Mouse (Mus musculus): ENCODE data around the gene Bst1.
A peak's percentile ranks its signal among the peaks of the same experiment; 100 is the strongest.

The Bst1 gene

DNA sequence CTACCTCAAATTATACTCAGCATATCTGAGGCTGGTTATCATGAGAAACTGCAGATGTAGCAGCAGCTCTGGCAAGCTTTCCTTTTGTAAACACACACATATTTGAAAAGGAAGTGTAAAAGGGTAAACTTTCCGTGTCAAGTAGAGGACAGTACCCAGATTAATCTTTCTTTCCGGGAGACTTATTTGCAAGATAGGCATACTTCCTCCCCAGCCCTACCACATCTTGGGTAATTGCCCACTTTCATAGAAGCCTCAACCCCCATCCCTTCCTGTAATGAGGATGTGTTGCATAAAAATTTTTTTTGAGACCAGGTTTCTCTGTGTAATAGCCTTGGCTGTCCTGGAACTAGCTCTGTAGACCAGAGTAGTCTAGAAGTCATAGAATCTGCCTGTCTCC lies 37.1 kb downstream of the Bst1 start:
- ATAC-seq (ENCODE audit: low TSS enrichment): no peak

DNA sequence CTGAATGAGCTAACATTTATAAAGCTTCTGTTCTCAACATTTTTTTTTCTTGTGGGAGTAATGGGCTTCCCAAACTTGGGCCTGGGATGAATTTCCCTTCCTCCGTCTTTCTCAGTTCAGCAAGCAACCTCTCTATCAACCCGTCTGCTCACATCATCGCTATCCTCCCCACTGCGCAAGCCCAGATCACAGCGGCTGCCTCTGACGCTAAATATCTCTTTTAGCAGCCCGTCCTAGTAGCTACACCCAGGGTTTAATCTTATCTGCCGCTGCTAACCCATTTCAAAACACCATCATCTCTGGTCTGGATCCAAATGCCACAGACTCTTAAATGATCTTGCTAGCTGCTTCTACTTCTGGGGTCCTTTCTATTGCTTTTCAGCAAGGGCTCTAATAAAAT lies 41.0 kb downstream of the Bst1 start:
- no peak for ATAC-seq (ENCODE audit: low TSS enrichment)

DNA sequence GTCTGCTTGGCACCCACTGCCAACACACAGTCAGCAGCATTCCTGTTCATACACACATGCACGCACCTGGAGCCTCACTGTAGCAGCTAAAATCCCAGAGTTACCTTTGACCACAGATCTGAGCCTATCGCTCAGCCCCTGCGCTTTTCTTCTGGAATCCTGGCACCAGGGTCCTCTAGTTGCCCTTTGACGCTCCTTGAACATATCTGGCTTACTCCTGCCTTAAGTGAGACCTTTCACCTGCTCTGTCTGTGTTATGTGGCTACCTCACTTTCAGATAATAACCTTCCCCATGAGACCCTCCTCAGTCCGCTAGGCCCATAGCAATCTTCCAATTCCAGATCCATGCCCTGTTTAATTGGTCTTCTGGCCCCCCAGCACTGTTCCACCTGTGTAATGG lies 41.4 kb downstream of the Bst1 start:
- no peak for ATAC-seq (ENCODE audit: low TSS enrichment)

DNA sequence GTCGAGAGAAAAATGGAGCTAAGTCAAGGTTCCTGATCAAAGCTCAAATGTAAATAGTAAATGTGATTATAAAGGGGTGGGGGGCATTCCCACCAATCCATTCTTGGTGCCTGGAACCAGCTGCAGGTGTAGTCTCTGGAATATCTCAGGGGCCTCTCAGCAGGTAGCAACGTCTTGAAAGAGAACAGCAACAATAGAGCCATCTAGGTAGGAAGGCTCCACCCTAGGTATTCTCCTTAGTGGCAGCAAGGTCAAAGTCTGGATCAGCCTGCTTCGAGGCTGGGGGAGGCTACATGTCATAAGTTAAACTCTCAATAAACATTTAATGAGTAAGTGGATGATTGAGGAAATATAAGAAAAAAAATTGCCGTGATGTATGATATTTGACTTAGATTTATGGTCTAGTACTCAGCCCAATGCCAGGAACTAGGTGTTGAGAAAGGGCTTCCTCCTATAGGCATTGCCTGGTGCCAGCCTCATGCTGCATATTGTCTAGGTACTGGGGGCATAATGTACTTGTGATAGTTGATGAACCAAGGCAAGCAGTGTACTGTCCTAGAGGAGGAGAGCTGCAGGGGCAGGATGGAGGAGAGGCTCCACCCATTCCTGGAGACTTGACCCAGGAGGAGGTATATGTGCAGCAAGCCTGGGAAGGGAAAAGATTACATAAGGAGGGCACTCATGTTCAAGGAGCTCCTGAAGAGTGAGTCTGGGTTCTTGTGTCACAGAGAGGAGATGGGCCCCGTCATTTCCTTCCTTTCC lies 42.2 kb downstream of the Bst1 start:
- no peak for ATAC-seq (ENCODE audit: low TSS enrichment)

DNA sequence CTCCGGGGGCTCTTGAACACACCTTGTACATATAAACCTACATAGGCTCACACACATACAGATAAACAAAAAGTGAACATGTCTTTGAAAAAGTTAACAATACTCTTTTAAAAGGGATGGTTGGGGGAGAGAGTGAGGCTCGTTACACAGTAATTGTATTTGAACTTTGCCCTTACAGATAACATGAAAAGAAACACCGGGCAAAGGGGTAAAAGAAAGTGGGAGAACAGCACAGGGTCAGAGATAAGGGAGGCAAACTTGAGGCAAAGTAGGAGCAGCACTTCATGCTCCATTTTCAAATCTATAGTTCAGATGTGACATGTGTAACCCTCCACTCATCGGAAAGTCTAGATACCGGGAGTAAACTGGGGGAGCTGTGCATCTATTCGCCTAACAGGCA lies 45.0 kb downstream of the Bst1 start:
- ATAC-seq (ENCODE audit: low TSS enrichment): no peak

DNA sequence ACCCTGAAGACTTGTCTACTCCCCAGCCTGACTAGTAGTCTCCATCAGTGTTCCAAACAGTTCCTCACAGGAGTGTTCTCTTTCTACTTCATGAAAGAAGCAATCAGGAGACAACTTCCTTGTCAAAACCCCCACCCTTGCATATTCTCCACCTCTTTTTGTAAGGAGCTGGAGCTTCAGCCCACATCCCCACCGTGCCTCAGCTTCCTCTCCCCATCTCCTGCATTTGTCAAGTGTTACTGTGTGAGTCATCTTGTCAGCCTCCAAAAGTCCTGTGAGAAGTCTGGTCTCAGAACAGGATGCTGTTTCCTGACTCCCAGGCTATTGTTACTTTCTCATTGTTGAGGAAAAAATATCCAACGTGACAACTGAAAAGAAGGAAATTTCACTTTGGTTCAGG lies 46.6 kb downstream of the Bst1 start:
- peak; percentile 88 for ATAC-seq (ENCODE audit: low TSS enrichment)

DNA sequence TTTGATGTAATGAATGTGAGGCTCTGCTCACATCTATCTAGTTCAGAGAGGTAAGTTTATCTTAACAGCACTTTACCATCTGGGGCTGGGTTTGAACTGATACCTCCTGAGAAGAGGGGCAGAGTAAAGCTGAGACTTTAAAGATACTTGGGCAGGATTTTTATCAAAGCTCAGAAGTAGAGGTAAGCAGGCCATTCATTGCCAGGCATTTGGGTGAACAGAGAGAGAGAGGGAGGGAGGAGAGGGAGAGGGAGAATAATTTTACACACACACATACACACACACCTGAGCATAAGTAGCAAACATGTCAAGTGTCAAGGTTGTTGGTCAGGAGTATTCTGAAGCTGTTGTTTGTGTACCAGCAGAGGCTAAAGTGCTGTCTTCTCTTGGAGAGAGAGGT lies 49.6 kb downstream of the Bst1 start, which contains the start of gene Cd38:
TSS of gene Cd38 (plus strand) at position 301 of the 400 bp plus-strand sequence.
- ATAC-seq (ENCODE audit: low TSS enrichment): no peak

DNA sequence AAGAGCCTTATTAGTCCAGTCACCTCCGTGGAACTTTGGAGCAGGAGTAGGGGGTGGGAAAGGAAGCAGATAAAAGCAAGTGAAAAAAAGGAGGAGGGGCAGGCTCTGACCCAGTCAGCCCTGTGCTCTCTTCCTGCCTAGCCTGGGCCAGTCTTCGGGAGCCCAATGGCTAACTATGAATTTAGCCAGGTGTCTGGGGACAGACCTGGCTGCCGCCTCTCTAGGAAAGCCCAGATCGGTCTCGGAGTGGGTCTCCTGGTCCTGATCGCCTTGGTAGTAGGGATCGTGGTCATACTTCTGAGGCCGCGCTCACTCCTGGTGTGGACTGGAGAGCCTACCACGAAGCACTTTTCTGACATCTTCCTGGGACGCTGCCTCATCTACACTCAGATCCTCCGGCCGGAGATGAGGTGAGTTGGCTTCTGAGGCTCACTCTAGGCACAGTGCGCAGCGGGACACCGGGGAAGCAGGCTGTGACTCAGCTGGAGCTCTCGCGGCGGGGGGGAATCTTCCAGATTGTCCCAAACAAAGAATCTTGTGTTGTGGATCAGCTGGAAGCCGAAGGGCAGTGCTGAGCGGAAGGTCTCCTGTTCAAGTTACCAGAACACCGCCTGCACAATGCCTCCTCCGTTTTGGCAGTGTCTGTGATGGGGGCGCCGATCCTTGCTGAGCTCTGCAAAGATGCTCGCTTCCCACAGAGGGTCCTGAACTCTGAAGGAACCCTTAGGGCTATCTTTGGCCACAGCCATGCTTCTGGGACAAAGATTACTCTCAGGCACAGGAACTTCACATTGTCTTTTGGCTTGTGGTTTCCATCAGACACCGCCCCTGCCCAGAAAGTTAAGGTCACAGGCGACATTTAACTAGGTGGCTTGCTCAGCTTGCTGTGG lies 50.3 kb downstream of the Bst1 start:
- peak; percentile 47 for ATAC-seq (ENCODE audit: low TSS enrichment)

DNA sequence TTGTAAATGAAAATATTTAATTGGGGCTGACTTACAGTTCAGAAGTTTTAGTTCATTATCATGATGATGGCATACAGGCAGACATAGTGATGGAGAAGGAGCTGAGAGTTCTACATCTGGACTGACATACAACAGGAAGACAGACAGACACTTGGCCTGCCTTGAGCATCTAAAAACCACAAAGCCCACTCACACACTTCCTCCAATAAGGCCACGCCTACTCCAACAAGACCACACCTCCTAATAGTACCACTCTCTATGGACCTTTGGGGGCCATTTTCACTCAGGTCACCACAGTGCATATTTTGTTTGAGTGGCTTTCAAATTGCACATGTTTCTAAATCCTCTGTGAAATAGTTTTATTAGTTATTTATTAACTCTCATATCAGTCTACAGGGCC lies 53.2 kb downstream of the Bst1 start:
- no peak for ATAC-seq (ENCODE audit: low TSS enrichment)

DNA sequence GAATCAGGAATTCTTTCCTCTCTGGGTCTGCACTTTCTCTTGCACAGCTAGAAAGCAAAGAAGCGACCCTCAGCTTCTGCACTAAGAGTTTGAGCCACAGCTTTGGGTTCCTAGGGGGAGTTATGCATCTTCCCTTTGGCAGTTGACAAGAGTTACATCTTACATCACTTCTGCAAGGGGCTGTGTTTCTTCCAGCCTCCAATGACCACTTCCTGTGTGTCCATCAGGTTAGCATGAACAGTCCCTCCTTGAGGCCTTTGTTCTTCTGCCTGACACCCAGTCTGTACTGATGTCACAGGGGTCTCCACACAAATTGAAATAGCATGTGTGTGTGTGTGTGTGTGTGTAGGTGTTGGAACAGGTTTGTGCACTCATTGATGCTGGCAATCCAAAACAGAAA lies 54.0 kb downstream of the Bst1 start:
- ATAC-seq (ENCODE audit: low TSS enrichment): no peak

DNA sequence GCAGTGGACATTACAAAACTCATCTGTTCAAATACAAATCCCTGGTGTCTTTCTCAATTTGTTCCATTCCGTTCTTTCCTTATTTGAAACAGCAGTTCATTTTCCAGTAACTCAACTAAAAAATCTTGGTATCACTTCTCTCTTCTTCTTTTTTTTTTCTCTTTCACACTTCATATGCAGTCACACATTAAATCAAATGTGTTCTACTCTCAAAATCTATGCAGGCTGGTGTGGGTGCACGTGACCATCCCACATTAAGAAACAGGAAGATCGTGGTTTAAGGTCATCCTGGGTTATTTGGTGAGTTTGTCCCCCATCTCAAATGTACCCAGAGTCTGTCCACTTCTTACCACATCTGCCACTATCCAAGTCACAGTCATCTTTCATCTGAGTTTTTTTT lies 63.3 kb downstream of the Bst1 start:
- peak; percentile 48 for ATAC-seq (ENCODE audit: low TSS enrichment)

DNA sequence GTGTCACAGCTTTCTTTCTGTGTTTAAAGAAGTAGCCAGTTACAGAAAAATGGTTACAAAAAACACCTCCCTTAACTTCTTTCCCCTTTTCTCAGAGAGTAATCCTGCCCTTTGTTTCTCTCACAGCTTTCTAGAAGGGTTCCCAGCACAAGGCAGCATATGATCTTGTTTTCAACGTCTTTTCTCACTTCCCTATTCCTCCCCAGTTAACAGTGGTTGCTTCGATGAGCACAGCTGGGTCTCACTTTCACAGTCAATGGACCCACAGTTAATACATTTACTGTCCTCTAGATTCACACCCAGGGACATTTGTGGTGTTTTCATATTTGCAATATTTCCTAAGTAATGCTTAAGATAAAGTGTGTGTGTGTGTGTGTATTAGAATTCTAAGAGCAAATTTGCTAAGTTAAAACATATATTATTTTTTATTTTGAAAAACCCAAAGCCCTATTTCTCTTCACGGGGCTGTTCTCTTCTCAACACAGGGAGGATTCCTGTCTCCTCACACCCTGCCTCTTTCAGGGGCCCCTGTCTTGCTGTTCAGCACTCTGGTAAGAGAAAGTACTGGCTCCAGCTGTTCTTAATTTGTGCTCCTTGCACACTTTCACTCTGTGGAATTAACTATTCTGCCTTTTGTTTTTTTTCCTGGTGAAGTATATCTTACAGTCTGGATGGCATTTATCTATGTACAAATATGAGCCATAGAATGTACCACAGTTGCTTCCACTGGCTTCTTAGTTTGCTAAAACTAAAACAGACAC lies 66.6 kb downstream of the Bst1 start:
- ATAC-seq (ENCODE audit: low TSS enrichment): no peak

DNA sequence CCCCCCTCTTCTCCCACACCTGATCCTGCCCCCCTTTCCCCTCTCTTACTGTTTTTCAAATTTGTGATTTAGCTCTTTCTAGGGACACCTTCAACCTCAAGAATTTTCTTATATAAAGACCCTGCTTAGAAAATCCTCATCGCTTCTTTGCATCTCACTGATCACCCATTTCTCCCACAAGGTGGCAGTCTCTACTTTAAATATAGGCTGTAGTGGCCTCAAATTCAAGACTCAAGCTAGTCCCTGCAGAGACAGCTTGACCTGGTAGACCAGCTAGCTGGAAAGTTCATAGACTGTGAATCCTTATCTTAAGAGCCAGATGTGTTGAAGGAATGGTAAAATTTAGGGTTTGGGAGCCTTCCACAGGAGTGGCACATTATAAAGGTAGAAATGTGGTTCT lies 73.7 kb downstream of the Bst1 start:
- ATAC-seq (ENCODE audit: low TSS enrichment): peak; percentile 89

Measured in frontal cortex, adult (tissue).